Mouse (Mus musculus) ovary, adult 18-20 months (tissue): ENCODE measurements around the gene Srp14.

Experiments used
- DNase-seq: peaks from one replicate; pipeline ENCODE4 v3.0.0; 2022; ENCODE audit warnings: low spot score, mixed read lengths

Gene Srp14

DNA sequence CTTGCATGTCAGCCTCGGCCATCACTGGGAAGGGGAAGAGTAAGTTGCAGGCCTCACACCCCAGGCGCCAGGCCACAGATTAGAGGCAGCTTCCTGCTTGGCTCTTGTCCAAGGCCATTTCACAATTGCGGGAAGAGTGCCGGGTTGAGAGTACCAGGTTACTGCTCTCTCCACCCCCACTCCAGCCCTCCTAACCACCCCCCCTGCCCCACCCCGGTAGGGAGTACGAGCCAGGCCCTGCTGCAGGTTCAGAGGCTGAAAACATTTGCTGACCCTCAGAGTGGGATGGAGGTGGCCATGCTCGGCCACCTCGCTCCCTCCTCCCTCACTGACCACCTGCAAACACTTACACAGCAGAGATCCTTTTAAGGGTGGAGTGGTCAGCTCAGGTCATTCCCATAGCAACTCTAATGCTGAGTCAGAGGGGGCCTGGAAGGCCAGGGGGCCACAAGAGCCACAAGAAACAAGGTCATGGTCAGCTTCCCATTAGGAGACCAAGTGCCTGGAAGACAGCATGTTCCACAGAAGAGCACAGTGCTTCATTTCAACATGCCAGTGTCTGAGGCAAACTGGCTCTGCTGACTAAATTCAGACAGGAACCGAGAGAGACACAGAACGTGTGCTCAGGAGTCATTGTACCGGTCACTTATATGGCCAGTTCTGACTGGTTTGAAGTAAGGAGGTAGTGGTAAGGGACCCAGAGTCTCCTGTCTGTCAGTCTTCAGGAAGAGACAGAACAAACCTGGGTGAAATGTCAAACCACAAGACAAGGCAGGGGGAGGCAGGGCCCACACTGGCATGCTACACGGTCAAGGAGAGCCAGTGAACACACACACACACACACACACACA lies 11.0 kb upstream of the Srp14 start:
- DNase-seq = peak; percentile 71

DNA sequence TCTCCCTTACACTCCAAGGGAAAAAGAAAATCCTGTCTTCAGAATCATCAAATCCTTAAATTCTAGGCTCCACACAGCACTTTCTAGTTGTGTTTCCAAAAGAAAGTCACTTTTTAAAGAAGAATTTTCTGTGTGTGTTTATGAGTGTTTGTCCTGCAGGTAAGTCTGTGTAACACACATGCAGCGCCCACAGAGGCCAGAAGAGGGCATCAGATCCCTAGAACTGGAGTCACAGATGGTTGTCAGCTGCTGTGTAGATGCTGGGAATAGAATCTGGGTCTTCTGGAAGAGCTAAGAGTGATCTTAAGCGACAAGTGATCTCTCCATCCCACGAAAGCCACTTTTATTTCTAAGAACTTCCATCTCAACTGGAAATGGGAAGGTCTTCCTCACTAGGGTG lies 8.3 kb upstream of the Srp14 start:
- DNase-seq = no peak

DNA sequence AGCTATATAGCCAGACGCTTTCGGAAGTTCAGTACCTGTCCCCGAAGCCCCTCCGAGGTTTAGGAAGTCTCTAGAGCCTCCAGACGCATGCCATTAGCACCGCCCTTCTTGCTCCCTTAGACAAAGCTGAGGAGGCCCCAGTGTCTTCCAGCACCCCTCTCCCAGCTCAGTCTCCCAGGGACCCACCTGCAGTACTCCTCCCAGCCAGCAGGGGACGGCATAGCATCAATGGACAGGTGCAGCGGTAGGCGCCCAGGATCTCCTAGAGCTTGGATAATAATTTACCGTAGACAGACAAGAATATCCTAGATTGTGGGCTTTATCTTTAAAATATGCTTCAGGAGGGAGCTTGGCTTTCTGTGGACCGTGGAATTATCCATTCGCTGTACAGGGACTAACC lies 7.4 kb upstream of the Srp14 start:
- DNase-seq = peak; percentile 52

DNA sequence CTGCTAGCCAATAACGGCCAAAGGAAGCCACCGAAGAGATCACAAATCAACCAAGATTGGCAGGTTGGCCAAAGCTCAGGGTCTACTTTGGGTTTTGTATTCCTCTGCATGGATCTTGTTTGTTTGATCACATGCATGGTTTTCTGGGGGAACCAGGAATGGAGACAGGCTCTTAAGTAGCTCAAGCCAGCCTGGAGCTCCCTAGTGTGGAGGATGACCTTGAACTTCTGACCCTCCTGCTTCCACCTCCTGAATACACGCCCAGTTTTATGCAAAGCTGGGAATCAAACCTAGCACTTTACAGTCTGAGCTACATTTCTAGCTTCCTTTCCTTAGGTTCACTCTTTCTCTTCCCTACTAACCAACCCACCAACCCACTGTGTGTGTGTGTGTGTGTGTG lies 5.9 kb upstream of the Srp14 start:
- no peak for DNase-seq

DNA sequence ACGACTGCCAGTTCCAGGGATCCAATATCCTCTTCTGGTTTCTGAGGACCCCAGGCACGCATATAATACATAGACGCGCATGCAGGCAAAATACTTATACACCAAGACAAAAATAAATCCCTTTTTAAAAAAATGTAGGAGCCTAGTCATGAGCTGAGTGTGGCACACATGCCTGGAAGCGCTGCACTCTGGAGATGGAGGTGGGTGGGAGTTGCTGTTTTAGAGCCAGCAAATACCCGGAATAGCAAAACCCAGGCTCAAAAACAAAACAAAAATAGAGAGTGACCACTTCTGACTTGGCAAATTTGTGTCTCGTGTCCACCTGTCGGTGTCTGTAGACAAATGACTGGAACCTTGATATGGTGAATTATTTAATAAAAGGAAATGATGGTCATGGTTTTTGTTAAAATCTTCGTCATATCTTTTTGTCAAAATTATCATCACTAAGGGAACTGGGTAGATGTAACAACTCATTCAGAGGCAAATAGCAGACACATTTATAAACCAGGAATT lies 4.9 kb upstream of the Srp14 start:
- no peak for DNase-seq

DNA sequence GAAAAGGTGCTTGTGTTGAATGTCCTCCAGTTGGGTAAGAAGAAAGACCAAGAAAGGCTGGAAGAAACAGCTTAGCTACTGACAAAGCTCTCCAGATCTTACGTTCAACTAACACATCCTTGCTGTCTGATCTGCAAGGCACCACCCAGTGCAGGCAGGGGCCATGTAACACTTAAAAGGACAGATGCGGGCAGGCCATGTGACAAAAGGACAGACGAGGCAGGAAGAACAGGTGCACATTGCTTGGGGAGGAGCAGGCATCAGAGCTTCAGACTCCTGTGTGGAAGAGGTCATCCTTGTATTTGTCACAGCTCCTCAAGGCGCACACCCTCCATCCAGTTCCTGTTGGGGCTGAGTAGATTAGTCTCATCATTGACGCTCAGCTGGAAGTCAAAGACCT lies 3.5 kb upstream of the Srp14 start:
- DNase-seq = no peak

DNA sequence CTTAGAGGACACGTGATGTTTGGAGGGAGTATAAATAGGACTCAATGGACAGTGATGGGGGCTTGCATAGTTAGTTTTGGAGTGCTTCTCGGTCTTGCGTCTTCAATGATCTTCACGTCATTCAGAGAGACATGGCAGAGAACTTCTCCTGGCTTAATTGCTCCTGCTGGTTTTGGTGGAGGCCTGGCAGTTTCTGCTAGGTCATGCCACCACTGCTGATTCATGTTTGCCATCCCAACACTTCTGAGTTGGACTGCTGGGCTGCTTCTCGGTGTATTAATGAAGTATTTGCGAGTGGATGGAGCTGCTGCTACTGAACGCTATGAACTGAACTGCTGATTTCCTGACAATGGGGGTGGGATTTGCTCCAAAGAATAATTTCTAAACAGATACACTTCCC lies 1.4 kb upstream of the Srp14 start:
- no peak for DNase-seq

DNA sequence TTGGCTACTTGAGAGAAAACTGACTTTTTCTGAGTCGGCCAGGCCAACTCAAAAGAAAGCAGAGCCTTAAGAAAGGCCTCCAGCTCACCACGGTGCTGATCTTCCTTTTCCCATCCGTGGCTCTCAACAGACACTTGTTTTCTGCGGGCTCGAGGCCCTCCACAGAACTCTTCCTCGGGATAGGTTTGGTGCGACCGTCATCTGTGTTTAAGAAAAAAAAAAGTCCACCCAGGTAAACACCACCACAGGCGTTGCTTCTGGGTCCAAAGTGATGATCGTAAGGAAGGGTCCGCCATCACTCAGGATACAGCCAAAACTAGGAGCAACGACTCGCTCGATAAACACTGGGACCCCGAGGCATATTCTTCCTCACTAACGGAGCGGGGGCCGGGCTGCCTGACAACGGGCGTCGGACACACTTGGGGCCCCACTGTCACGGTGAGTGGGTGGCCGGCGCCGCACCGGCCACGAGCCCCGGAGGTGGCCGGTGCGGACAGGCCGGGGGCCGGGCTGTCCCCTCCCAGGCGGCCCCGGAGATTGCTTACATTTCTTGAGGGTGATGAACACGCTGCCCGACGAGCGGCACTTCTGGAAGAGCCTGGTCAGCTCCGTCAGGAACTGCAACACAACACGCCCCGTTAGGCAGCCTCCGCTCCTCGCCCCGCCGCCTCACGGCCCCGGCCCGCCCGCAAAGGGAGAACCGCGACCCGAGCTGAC lies 520 bp downstream of the Srp14 start:
- no peak for DNase-seq

DNA sequence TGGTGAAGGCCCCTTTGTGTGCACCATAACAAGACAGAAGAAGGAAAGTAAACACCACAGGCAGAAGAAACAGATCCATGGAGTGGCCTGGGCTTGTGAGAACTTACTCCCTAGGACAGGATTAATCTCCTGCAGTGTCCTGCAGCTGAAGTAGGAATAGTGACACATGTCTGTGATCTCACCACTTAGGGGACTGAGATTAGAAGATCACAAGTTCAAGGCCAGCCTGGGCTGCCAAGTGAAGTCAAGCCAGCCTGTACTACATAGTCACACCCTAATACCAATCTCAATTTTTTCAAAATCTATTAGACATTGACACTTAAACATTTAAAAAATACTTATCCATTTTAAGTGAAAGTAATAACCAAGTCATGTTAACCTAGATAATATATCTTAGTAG lies 11.2 kb downstream of the Srp14 start:
- no peak for DNase-seq

DNA sequence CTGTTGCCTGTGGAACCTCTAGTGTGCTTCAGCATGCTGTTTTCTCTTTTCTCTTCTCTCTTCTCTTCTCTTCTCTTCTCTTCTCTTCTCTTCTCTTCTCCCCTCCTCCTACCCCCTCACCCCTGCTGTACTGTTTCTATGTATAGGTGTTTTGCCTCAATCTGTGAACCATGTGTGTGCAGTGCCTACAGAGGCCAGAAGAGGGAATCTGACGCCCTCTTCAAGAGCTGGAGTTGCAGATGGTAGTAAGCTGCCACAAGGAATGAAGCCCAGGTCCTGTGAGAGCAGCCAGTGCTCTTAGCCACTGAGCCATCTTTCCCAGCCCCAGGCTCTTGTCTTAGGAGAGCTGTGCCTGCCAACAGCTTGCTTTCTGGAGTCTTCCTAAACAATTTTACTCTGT lies 12.9 kb downstream of the Srp14 start:
- DNase-seq = no peak

DNA sequence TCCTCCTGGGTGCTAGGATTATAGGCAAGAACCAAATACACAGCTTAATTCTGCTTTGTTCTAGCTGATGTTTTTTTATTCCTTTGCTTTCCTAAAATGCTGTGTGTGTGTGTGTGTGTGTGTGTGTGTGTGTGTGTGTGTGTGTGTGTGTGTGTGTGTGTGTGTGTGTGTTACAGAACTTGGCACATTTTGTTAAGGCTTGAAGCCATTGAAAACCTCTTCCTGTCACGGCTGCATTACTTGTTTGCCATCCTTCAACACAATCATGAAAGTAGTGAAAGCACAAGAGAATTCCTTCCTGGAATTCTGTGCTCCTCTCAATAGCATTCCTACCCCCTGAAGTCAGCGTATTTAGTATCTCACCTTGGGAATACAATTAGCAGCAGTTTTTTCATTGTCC lies 13.6 kb downstream of the Srp14 start:
- DNase-seq = no peak

DNA sequence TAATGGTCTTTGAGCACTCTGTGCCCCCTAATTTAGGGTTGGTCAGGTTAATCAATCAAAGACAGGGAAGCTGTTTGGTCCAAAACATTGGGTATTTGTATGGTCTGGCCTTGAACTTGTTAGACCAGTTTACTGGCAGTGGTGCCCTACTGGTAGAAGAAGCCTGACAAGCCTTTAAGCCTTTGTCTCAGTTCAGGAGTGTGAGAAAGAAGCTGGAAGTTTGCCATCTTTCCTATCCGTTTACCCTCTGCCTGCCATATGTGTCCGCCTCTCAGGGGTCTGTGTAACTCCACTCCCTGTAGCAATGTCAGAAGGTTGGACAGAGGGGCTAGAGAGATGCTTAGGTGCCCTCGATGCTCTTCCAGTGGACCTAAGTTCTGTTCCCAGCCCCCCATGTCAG lies 15.1 kb downstream of the Srp14 start:
- no peak for DNase-seq

DNA sequence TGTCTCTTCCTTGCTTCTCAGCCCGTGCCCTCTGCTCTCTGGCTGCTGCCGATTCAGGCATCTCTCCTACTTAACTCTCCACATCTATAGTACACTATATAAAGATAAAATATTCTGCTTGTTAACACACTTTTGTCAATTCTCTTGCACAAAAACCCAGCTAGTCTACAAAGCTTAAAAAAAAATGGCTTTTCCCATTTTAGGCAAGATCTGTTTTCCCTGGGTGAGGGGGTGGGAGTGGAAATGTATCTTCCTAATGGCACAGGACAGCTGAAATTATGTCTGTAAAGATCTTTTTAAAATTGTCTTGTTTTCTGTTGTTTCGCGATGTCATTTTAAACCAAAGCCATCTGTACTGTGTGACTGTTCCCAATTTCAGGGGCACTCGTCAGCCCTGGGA lies 16.0 kb downstream of the Srp14 start:
- no peak for DNase-seq

DNA sequence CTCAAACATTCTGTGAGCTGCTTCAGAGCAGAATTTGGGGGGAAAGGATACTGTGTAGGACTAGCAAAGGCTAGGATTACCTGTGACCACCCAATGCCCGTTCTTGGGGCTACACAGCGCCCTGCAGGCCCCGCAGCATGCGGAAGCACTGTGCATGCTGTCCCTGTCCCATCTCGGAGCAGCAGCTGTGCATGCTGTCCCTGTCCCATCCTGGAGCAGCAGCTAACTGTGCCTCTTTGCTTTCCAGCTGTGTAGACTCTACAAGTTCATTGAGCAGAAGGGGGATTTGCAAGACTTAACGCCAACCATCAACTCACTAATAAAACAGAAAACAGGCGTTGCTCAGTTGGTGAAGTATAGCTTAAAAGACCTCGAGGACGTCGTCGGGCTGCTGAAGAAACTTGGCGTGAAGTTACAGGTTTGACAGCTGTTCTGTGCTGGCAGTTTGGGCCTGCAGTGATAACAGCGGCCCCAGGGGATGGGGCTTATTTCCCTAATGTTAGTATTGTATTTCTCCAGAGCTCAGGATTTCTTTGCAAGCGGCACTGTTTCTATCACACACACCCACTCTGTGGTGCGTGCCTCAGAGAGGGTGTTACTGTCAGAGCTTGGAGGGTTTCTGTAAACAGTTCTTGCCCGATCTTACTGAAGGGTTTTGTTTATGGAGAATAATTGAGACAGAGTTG lies 17.9 kb downstream of the Srp14 start:
- DNase-seq = no peak

DNA sequence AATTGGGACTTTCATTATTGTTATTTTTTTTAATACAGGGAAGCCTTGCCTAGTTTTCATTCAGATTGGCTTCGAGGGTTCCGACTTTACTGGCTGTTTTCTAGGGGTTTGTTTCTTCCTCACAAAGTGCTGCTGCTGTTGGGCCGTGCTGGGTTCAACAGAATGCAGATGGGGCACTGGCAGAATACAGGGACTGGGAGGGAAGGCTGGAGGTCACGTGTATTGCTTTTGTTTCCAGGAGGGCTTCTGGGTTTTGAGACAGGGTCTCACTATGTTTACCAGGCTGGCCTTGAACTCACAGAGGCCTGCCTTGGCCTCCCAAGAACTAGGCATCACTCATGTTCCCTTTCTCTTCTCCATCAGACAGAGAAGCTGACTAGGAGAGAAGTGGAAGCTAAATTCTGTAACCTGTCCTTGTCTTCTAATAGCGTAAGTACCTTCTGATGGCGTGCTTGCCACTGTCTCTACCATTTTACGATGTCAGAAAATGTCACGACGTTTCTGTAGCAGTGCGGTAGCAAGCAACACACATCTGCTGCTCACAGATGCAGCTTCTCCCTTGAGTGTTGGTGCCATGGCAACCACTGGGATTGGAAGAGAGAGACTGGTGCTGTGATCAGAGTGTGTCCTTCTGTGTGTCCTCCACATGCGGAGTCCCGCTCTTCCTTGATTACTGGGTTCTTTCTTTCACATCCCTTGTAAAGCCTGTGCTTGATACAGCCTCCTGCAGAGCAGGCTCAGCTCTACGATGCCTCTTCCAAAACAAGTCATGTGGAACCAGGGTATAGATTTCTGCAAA lies 21.8 kb downstream of the Srp14 start:
- DNase-seq = no peak

DNA sequence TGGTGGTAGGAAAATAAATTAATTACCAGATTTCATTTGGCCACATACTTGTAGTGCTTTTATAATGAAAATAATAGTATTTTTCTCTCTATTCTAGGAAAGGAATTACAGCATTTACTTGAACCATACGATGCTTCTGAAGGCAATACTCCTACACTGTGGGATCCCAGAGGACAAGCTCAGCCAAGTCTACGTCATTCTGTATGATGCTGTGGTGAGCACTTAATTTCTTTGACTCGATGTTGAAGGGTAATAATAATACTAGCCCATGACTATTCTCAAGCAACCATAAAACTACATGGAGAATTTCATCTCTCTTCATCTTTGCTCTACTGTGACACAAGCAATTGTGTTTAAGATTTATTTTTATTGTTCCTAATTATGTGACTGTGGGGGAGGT lies 22.5 kb downstream of the Srp14 start:
- DNase-seq = no peak

DNA sequence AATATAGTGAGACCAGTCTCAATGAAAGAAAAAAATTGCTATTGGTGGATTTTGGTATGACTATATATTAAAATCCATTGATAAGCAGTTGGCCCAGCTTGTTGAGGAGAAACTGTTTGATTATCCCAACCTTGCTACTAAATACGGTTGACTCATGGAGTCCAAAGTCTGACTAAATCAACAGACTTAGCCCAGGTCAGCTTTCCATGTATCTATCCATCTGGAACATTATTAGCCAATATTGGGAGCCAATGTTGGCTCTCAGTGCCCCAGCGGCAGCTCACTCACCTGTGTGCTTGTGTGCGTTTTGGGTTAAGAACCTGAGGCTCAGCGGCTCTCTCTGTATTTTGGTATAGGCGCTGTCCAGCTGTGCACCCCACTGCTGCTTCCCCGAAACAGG lies 28.5 kb downstream of the Srp14 start:
- no peak for DNase-seq

DNA sequence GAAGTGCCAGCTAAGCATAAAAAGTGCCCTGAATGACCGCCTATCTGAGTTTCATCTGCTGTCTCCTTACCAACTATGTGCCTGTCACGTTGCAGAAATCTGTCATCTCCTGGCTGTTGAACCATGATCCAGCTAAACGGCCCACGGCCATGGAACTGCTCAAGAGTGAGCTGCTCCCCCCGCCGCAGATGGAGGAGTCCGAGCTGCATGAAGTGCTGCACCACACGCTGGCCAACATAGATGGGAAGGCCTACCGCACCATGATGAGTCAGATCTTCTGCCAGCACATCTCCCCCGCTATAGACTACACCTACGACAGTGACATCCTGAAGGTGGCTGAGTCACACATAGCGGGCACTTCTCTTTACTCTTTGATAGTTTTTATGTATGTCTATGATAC lies 31.3 kb downstream of the Srp14 start:
- DNase-seq = no peak

DNA sequence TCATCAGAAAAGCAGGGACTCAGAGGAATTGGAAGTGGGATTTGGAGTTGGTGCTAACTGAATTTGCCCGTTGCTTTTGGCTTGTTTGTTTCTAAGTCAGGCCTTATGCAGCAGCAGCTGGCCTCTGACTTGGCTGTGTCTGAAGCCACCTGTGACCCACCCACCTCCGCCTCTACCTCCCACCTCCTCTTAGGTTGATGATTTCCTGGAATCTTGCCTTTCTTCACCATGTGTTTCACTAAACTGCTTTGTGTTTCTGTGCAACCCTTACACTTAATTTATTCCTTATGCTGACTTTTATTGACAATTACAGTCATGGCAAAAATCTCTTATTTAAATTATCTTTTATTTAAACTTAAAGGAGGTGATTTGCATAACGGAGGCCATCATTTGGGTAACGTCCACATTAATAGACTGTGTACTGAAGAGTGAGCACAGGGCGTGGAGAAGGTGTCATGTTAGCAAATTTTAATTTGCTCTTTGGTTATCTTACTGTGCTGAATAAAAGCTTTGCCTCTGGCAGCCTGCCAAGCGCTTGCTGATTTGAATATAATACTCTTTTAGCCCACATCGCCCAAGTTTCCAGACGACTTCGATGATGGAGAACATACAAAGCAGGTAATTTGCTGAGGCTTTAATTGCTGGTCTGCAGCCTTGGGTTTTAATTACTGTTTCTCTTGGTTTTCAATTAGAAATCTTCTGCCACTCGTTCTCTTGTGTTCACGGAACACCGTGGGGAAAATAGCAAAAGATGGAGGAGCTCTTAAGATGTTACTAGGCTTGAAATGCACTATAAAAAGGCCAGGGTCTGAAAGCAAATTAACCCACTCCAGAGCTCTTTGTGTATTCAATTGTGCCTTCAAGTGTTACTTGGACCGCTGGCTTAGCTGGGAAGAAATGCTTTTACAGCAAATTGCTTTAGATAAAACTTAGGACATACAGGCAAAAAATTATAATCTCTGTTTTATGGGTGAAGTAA lies 33.5 kb downstream of the Srp14 start:
- DNase-seq = no peak

DNA sequence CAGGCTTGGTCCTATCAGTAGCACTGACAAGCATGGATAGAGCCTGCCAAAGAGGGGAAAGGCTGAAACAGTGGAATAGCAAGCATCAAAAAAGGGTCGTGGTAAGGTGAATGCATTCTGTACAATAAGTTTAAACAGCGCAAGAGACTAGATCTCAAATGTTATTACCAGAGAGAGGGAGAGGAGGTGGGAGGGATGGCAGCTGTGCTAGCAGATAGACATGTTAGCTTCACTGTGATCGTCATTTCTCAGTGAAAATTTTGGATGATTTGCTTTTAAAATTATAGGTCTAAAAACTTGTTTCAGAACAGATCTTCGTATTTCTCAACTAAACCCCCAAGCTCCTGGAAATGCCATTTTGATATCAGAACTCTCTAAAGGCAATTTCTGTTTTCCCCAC lies 36.8 kb downstream of the Srp14 start:
- no peak for DNase-seq

DNA sequence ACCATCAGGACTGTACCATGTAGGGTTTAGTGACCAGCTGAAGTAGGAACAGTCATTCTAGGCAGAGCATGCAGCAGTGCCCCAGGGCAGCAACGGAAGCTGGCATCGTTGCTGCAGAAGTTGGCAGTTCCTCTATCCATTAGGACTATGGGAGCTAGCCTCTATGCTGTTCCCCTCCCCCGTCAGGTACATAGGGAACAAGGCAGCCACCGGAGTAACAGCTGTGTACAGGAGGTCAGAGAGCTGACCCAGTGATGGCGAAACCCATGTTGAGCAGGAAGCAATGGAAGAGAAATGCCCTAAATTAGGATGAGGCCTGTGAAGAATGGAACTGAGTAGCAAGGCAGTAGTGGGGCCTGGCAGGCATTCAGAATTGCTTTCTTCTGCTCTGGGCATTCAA lies 37.3 kb downstream of the Srp14 start:
- DNase-seq = no peak
